Mouse (Mus musculus) kidney, postnatal 0 days (tissue): ENCODE results near the gene Lrrc41. TPM values are rescaled to one million over a fixed set of nuclear protein-coding genes. Genes with fewer than 3 reads are reported as not detected.
A peak's percentile ranks its signal among the peaks of the same experiment; 100 is the strongest.

ENCODE experiments used
- ATAC-seq: fragments of 200-750 bp; cut with Nextera tagmentation; replicated peaks from 2 replicates; pipeline ENCODE4 v1.8.0; 2017; ENCODE audit warnings: low read depth, moderate number of reproducible peaks, moderate TSS enrichment, moderate library complexity; ENCODE audit not compliant: low FRiP score
- DNase-seq: peaks from one replicate; pipeline ENCODE4 v3.0.0-alpha.2; 2016; ENCODE audit warnings: low spot score
- H3K27ac ChIP-seq: fragments of 300-500 bp; sonication (generic); 2 replicates; pipeline ENCODE4 v1.5.1; 2014; ENCODE audit warnings: mild to moderate bottlenecking
- H3K27me3 ChIP-seq: fragments of 300-500 bp; sonication (generic); 2 replicates; pipeline ENCODE4 v1.6.1; 2014; ENCODE audit warnings: low read length, mixed read lengths; ENCODE audit not compliant: insufficient read depth
- H3K36me3 ChIP-seq: fragments of 300-500 bp; sonication (generic); 2 replicates; pipeline ENCODE4 v1.6.1; 2014; ENCODE audit warnings: low read length, mixed read lengths; ENCODE audit not compliant: insufficient read depth
- H3K4me1 ChIP-seq: fragments of 300-500 bp; sonication (generic); replicated peaks from 2 replicates; pipeline ENCODE4 v1.6.1; 2014; ENCODE audit warnings: antibody characterized with exemption, low read length, mixed read lengths; ENCODE audit not compliant: insufficient read depth
- H3K4me2 ChIP-seq: fragments of 300-500 bp; sonication (generic); 2 replicates; pipeline ENCODE4 v1.6.1; 2014; ENCODE audit warnings: mild to moderate bottlenecking, low read length, moderate library complexity, mixed read lengths
- H3K4me3 ChIP-seq: fragments of 300-500 bp; sonication (generic); replicated peaks from 2 replicates; pipeline ENCODE4 v1.5.1; 2014; ENCODE audit warnings: low read depth, low read length
- H3K9ac ChIP-seq: fragments of 300-500 bp; sonication (generic); 2 replicates; pipeline ENCODE4 v1.6.1; 2014; ENCODE audit warnings: low read depth, low read length
- H3K9me3 ChIP-seq: fragments of 300-500 bp; sonication (generic); replicated peaks from 2 replicates; pipeline ENCODE4 v1.6.1; 2016; ENCODE audit warnings: low read length, inconsistent platforms, mixed read lengths
- CTCF ChIP-seq: IDR thresholded peaks from 2 replicates; pipeline ENCODE4 v1.5.1; 2016; ENCODE audit warnings: antibody characterized with exemption, low read depth, mild to moderate bottlenecking, moderate library complexity
- WGBS: fragments of 180-500 bp; shearing (Covaris S2); extraction: QIAGEN DNeasy Blood & Tissue Kit; methylation state at CpG from one replicate; pipeline ENCODE4 v1.1.7; 2014; 5-methylcytosine and 5-hydroxymethylcytosine counted together
- polyA plus RNA-seq: library from polyadenylated mRNA; unstranded; fragments of >200 nt; fragmentation: Nextera tagmentation; extraction: Ambion mirVana; gene quantifications from 2 replicates; pipeline ENCODE4 v1.2.1, GENCODE M21; 2015

Lrrc41 gene
- polyA plus RNA-seq, 1 experiment from 2014 or later: 65.1 TPM

DNA sequence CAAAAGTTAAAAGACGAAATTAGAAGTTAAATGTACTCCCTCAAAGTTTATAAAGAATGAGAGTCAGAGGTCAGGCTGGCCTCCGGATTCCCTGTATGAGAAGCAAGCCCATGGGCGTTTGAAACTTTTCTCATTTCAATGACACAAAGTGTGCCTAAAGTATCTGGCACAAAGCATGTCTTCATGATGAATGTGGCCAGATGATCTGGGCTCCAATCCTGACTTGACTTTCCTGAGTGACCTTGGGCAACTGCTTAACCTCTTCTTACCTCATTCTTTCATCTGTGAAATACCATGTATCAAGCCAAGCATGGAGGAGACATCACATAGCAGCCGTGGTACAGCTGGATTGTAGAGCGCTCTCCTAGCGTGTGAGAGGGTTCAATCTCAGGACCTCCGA is 67.2 kb downstream of the Lrrc41 start:
- no peaks in the 10 kb centered on the region for H3K9me3 ChIP-seq
- ATAC-seq (no peak), DNase-seq (no peak)
- H3K4me1 ChIP-seq: no peaks in the 10 kb centered on the region
- no peak overlapping the region for H3K4me3 ChIP-seq
- H3K9ac ChIP-seq: no peak overlapping the region
- H3K27ac ChIP-seq: 0 out of 2 replicates have a peak overlapping the region, but pooled peaks have one; percentile 13
- no peak overlapping the region for H3K4me2 ChIP-seq
- H3K36me3 ChIP-seq: no peaks in the 10 kb centered on the region
- H3K27me3 ChIP-seq: no peaks in the 10 kb centered on the region
- 59% methylated on average over 7 of the region's 7 CpGs for WGBS
- no peak for TF ChIP-seq CTCF

DNA sequence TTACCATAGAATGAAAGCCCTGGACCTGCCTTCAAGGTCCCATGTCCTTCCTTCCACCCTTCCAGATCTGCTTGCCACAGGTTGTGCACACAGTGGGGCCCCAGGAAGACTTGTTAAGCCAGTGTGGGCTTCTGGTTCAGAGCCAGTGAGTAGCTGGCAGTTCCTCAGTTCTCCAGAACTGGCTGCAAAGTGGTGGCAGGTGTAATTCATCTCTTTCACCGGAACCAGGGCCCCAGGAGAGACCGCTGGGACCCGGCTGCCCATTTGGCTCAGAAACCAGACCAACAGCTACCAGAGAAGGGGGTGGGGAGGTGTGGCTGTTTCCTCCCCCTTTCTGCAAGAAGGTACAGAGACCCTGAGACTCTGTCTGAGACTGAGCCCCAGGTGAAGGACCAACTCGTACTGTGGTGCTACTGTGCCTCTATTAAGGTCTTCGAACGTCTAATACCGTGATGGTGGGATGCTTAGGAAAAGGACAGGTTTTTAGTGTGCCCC is 68.3 kb downstream of the Lrrc41 start:
- DNase-seq (no peak), ATAC-seq (peak; percentile 25; the same call in 1 of the 2 replicates)
- WGBS: 9% methylated on average over 7 of the region's 7 CpGs
- Histone ChIP-seq H3K4me3 (peak overlapping the region; percentile 76), H3K27ac (peak overlapping the region; percentile 42; the same call in 1 of the 2 replicates), H3K27me3 (no peaks in the 10 kb centered on the region), H3K36me3 (no peaks in the 10 kb centered on the region), H3K9ac (peak overlapping the region; percentile 71; the same call in 1 of the 2 replicates), H3K4me1 (no peaks in the 10 kb centered on the region), H3K9me3 (no peaks in the 10 kb centered on the region), H3K4me2 (peak overlapping the region; percentile 89)
- TF ChIP-seq CTCF: no peak

DNA sequence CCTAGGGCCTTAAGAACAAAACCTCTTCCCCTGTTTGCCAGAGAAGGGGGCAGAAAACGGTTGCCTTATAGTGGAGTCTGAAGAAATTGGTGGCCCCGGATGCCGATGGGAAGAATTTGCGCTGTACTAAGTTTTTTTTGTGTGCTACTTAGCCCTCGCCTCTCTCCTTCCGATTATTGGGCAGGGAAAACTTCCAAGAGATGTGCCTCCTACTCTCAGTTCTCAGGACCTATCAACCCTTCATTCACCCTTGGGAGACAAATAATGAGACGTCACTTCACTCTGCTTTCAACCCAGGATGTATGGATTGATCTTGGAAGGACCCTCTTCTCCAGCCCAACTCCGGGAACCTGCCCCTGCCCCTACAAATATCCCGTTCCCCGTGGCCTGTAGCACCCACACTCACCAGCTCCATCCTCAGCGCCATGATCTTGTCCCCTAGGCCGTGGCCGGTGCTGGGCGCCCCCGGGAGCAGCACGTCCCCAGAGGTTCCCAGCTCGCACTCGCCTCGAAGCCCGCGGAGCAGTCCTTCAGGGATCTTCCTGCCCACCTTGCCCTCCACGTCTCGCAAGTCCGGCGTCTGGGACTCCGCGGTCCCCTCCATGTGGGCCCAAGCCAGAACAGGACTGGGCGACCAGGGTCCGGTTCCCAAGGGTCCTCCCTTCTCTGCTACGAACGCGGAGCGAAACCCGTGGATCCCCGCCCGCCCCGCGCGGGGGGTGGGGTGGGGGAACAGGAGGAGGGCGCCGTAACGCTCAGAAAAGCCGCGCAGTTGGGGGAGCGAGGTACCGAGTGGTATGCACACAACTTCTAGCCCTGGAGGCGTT is 69.0 kb downstream of the Lrrc41 start:
- peak overlapping the region; percentile 89 for H3K4me2 ChIP-seq
- no peak for TF ChIP-seq CTCF
- H3K9me3 ChIP-seq: no peaks in the 10 kb centered on the region
- peak overlapping the region; percentile 76 for H3K4me3 ChIP-seq
- H3K27me3 ChIP-seq: no peaks in the 10 kb centered on the region
- peak overlapping the region; percentile 64; the same call in 1 of the 2 replicates for H3K27ac ChIP-seq
- ATAC-seq: peak; percentile 66; the same call in 1 of the 2 replicates
- under 1% methylated on average over 47 of the region's 47 CpGs for WGBS
- H3K9ac ChIP-seq: peak overlapping the region; percentile 71
- peak; percentile 54 for DNase-seq
- no peaks in the 10 kb centered on the region for H3K36me3 ChIP-seq
- no peaks in the 10 kb centered on the region for H3K4me1 ChIP-seq

Other genes starting within 250 kb of the Lrrc41 start
- gene Mob3c, start 247.2 kb upstream of the Lrrc41 start, polyA plus RNA-seq: 7.4 and 8.9 TPM in 2 replicates
- 20.4 and 21.6 TPM in 2 replicates for gene Mknk1, start 236.1 kb upstream of the Lrrc41 start, polyA plus RNA-seq
- 0.05 and 0.09 TPM in 2 replicates for gene Kncn, start 190.9 kb upstream of the Lrrc41 start, polyA plus RNA-seq
- gene 6430628N08Rik, start 184.6 kb upstream of the Lrrc41 start, polyA plus RNA-seq: not detected in 2 replicates
- gene Dmbx1, start 135.3 kb upstream of the Lrrc41 start, polyA plus RNA-seq: not detected in 2 replicates
- 13.8 and 16.9 TPM in 2 replicates for gene Faah, start 57.3 kb upstream of the Lrrc41 start, polyA plus RNA-seq
- gene Nsun4, start 21.4 kb upstream of the Lrrc41 start, polyA plus RNA-seq: 18.7 and 22.2 TPM in 2 replicates
- gene Uqcrh, start 198 bp upstream of the Lrrc41 start, polyA plus RNA-seq: 825 and 954 TPM in 2 replicates
- 10.4 and 13.5 TPM in 2 replicates for gene Rad54l, start 48.4 kb downstream of the Lrrc41 start, polyA plus RNA-seq
- gene Pomgnt1, start 48.6 kb downstream of the Lrrc41 start, polyA plus RNA-seq: 52.2 and 55.9 TPM in 2 replicates
- 4.5 and 4.9 TPM in 2 replicates for gene Lurap1, start 76.1 kb downstream of the Lrrc41 start, polyA plus RNA-seq
- gene Tspan1, start 92.3 kb downstream of the Lrrc41 start, polyA plus RNA-seq: 16.5 and 20.0 TPM in 2 replicates
- not detected in 2 replicates for gene 1700042G07Rik, start 98.1 kb downstream of the Lrrc41 start, polyA plus RNA-seq
- not detected in 2 replicates for gene Gm49337, start 98.1 kb downstream of the Lrrc41 start, polyA plus RNA-seq
- gene Pik3r3, start 146.3 kb downstream of the Lrrc41 start, polyA plus RNA-seq: 13.9 and 18.6 TPM in 2 replicates